Mouse (Mus musculus): Measurements from ENCODE around the gene Ralgapa1. TPM values are rescaled to one million over a fixed set of nuclear protein-coding genes. Genes with fewer than 3 reads are reported as not detected.
"Not testable (repeated sequence)": the region's sequence is repeated elsewhere in the genome, so short reads cannot be mapped to it uniquely, and the experiment has no call there.

Gene Ralgapa1
- polyA plus RNA-seq, 1 experiment from 2014 or later, result 45.2 TPM

GRCm38 (mm10) chr12:55820119-55820660 lies 777 bp downstream of the Ralgapa1 start:
- Histone ChIP-seq H3K4me1 (ENCODE audit: control insufficient read depth, insufficient read depth, low read length) (peaks cover 8% of the 10 kb centered on the region; the same call in 1 of the 2 replicates), H3K4me2 (ENCODE audit: low read depth, low read length) (peak overlapping the region; percentile 52), H3K27ac (ENCODE audit: low read depth, low read length) (peak overlapping the region; percentile 93), H3K9ac (replicated peaks; ENCODE audit: low read depth, low read length) (peak overlapping the region; percentile 85), H3K27me3 (ENCODE audit: control insufficient read depth, insufficient read depth, low read length) (no peaks in the 10 kb centered on the region), H3K9me3 (ENCODE audit: control insufficient read depth, low read length) (no peaks in the 10 kb centered on the region), H3K4me3 (ENCODE audit: low read depth, low read length) (peak overlapping the region; percentile 79), H3K36me3 (ENCODE audit: control insufficient read depth, insufficient read depth, low read length) (no peaks in the 10 kb centered on the region)
- WGBS, result under 1% methylated on average over 35 of the region's 35 CpGs
- peak; percentile 47 for ATAC-seq (ENCODE audit: low read depth)

- WGBS, result 90% methylated on average over 5 of the region's 5 CpGs
- no peak for ATAC-seq (ENCODE audit: low read depth)
Measured at GRCm38 (mm10) chr12:55816488-55816887, 4.5 kb downstream of the Ralgapa1 start.

GRCm38 (mm10) chr12:55805035-55805434 lies 15.9 kb downstream of the Ralgapa1 start:
- Histone ChIP-seq H3K27ac (ENCODE audit: low read depth, low read length) (0 out of 2 replicates have a peak overlapping the region, but pooled peaks have one; percentile 22), H3K4me1 (ENCODE audit: control insufficient read depth, insufficient read depth, low read length) (no peaks in the 10 kb centered on the region), H3K4me2 (ENCODE audit: low read depth, low read length) (no peak overlapping the region), H3K4me3 (ENCODE audit: low read depth, low read length) (no peak overlapping the region), H3K9me3 (ENCODE audit: control insufficient read depth, low read length) (no peaks in the 10 kb centered on the region), H3K36me3 (ENCODE audit: control insufficient read depth, insufficient read depth, low read length) (no peaks in the 10 kb centered on the region), H3K27me3 (ENCODE audit: control insufficient read depth, insufficient read depth, low read length) (no peaks in the 10 kb centered on the region), H3K9ac (replicated peaks; ENCODE audit: low read depth, low read length) (no peak overlapping the region)
- 66% methylated on average over 3 of the region's 3 CpGs for WGBS
- no peak for ATAC-seq (ENCODE audit: low read depth)

More at GRCm38 (mm10) chr12:55816488-55816887, 4.5 kb downstream of the Ralgapa1 start:
- no peaks in the 10 kb centered on the region for H3K36me3 ChIP-seq (ENCODE audit: control insufficient read depth, insufficient read depth, low read length)
- no peaks in the 10 kb centered on the region for H3K9me3 ChIP-seq (ENCODE audit: control insufficient read depth, low read length)
- no peak overlapping the region for H3K4me2 ChIP-seq (ENCODE audit: low read depth, low read length)
- peaks cover 8% of the 10 kb centered on the region; the same call in 1 of the 2 replicates for H3K4me1 ChIP-seq (ENCODE audit: control insufficient read depth, insufficient read depth, low read length)
- H3K27ac ChIP-seq (ENCODE audit: low read depth, low read length), result no peak overlapping the region
- no peak overlapping the region for H3K9ac ChIP-seq (replicated peaks; ENCODE audit: low read depth, low read length)
- no peaks in the 10 kb centered on the region for H3K27me3 ChIP-seq (ENCODE audit: control insufficient read depth, insufficient read depth, low read length)
- no peak overlapping the region for H3K4me3 ChIP-seq (ENCODE audit: low read depth, low read length)

GRCm38 (mm10) chr12:55801131-55801530 lies 19.8 kb downstream of the Ralgapa1 start:
- H3K9me3 ChIP-seq (ENCODE audit: control insufficient read depth, low read length), result no peaks in the 10 kb centered on the region
- 91% methylated on average over 4 of the region's 4 CpGs for WGBS
- H3K27ac ChIP-seq (ENCODE audit: low read depth, low read length), result no peak overlapping the region
- H3K9ac ChIP-seq (replicated peaks; ENCODE audit: low read depth, low read length), result no peak overlapping the region
- no peak overlapping the region for H3K4me3 ChIP-seq (ENCODE audit: low read depth, low read length)
- no peak overlapping the region for H3K4me2 ChIP-seq (ENCODE audit: low read depth, low read length)
- no peaks in the 10 kb centered on the region for H3K36me3 ChIP-seq (ENCODE audit: control insufficient read depth, insufficient read depth, low read length)
- H3K27me3 ChIP-seq (ENCODE audit: control insufficient read depth, insufficient read depth, low read length), result no peaks in the 10 kb centered on the region
- no peak for ATAC-seq (ENCODE audit: low read depth)
- no peaks in the 10 kb centered on the region for H3K4me1 ChIP-seq (ENCODE audit: control insufficient read depth, insufficient read depth, low read length)

- Histone ChIP-seq H3K36me3 (ENCODE audit: control insufficient read depth, insufficient read depth, low read length) (no peaks in the 10 kb centered on the region), H3K4me2 (ENCODE audit: low read depth, low read length) (no peak overlapping the region), H3K9me3 (ENCODE audit: control insufficient read depth, low read length) (no peaks in the 10 kb centered on the region), H3K9ac (replicated peaks; ENCODE audit: low read depth, low read length) (no peak overlapping the region), H3K4me1 (ENCODE audit: control insufficient read depth, insufficient read depth, low read length) (no peaks in the 10 kb centered on the region), H3K27me3 (ENCODE audit: control insufficient read depth, insufficient read depth, low read length) (no peaks in the 10 kb centered on the region), H3K4me3 (ENCODE audit: low read depth, low read length) (no peak overlapping the region), H3K27ac (ENCODE audit: low read depth, low read length) (no peak overlapping the region)
- 92% methylated on average over 5 of the region's 5 CpGs for WGBS
- no peak for ATAC-seq (ENCODE audit: low read depth)
Measured at GRCm38 (mm10) chr12:55800144-55800543, 20.8 kb downstream of the Ralgapa1 start.

- H3K27me3 ChIP-seq (ENCODE audit: control insufficient read depth, insufficient read depth, low read length), result no peaks in the 10 kb centered on the region
- no peak overlapping the region for H3K27ac ChIP-seq (ENCODE audit: low read depth, low read length)
- no peak overlapping the region for H3K4me2 ChIP-seq (ENCODE audit: low read depth, low read length)
- H3K9ac ChIP-seq (replicated peaks; ENCODE audit: low read depth, low read length), result no peak overlapping the region
- no peaks in the 10 kb centered on the region for H3K9me3 ChIP-seq (ENCODE audit: control insufficient read depth, low read length)
- no peak for ATAC-seq (ENCODE audit: low read depth)
- H3K36me3 ChIP-seq (ENCODE audit: control insufficient read depth, insufficient read depth, low read length), result no peaks in the 10 kb centered on the region
- WGBS, result 94% methylated on average over 4 of the region's 4 CpGs
- H3K4me1 ChIP-seq (ENCODE audit: control insufficient read depth, insufficient read depth, low read length), result no peaks in the 10 kb centered on the region
- H3K4me3 ChIP-seq (ENCODE audit: low read depth, low read length), result no peak overlapping the region
Measured at GRCm38 (mm10) chr12:55798745-55799144, 22.2 kb downstream of the Ralgapa1 start.

- ATAC-seq (ENCODE audit: low read depth), result no peak
- Histone ChIP-seq H3K27ac (ENCODE audit: low read depth, low read length) (no peak overlapping the region), H3K9me3 (ENCODE audit: control insufficient read depth, low read length) (no peaks in the 10 kb centered on the region), H3K9ac (replicated peaks; ENCODE audit: low read depth, low read length) (no peak overlapping the region), H3K4me2 (ENCODE audit: low read depth, low read length) (no peak overlapping the region), H3K4me1 (ENCODE audit: control insufficient read depth, insufficient read depth, low read length) (no peaks in the 10 kb centered on the region), H3K36me3 (ENCODE audit: control insufficient read depth, insufficient read depth, low read length) (no peaks in the 10 kb centered on the region), H3K4me3 (ENCODE audit: low read depth, low read length) (no peak overlapping the region), H3K27me3 (ENCODE audit: control insufficient read depth, insufficient read depth, low read length) (no peaks in the 10 kb centered on the region)
- 77% methylated on average over 3 of the region's 3 CpGs for WGBS
Measured at GRCm38 (mm10) chr12:55797103-55797502, 23.9 kb downstream of the Ralgapa1 start.

GRCm38 (mm10) chr12:55794485-55794884 lies 26.5 kb downstream of the Ralgapa1 start:
- H3K4me1 ChIP-seq (ENCODE audit: control insufficient read depth, insufficient read depth, low read length); H3K9ac ChIP-seq (replicated peaks; ENCODE audit: low read depth, low read length); H3K4me3 ChIP-seq (ENCODE audit: low read depth, low read length); H3K4me2 ChIP-seq (ENCODE audit: low read depth, low read length); H3K27ac ChIP-seq (ENCODE audit: low read depth, low read length); H3K9me3 ChIP-seq (ENCODE audit: control insufficient read depth, low read length); H3K27me3 ChIP-seq (ENCODE audit: control insufficient read depth, insufficient read depth, low read length); H3K36me3 ChIP-seq (ENCODE audit: control insufficient read depth, insufficient read depth, low read length); ATAC-seq (ENCODE audit: low read depth): not testable (repeated sequence)
- WGBS, result 75% methylated on average over 4 of the region's 4 CpGs

GRCm38 (mm10) chr12:55785252-55785651 lies 35.7 kb downstream of the Ralgapa1 start:
- Histone ChIP-seq H3K27me3 (ENCODE audit: control insufficient read depth, insufficient read depth, low read length) (no peaks in the 10 kb centered on the region), H3K27ac (ENCODE audit: low read depth, low read length) (no peak overlapping the region), H3K9me3 (ENCODE audit: control insufficient read depth, low read length) (no peaks in the 10 kb centered on the region), H3K4me1 (ENCODE audit: control insufficient read depth, insufficient read depth, low read length) (no peaks in the 10 kb centered on the region), H3K4me3 (ENCODE audit: low read depth, low read length) (no peak overlapping the region), H3K36me3 (ENCODE audit: control insufficient read depth, insufficient read depth, low read length) (peaks cover 16% of the 10 kb centered on the region; the same call in 1 of the 2 replicates), H3K4me2 (ENCODE audit: low read depth, low read length) (no peak overlapping the region), H3K9ac (replicated peaks; ENCODE audit: low read depth, low read length) (no peak overlapping the region)
- 81% methylated on average over 2 of the region's 2 CpGs for WGBS
- no peak for ATAC-seq (ENCODE audit: low read depth)
